Mouse (Mus musculus) myocyte (in vitro differentiated cells): ENCODE measurements around the gene Gsto1. TPM values are rescaled to one million over a fixed set of nuclear protein-coding genes. Genes with fewer than 3 reads are reported as not detected.

Source experiments
- H3K27me3 ChIP-seq: one replicate; pipeline ENCODE4 v1.6.1; 2011; ENCODE audit not compliant: control insufficient read depth, insufficient read depth, insufficient read length
- H3K36me3 ChIP-seq: one replicate; pipeline ENCODE4 v1.6.1; 2011; ENCODE audit not compliant: control insufficient read depth, insufficient read depth
- H3K4me2 ChIP-seq: one replicate; pipeline ENCODE4 v1.6.1; 2011; ENCODE audit warnings: low read depth, control low read depth
- H3K4me3 ChIP-seq: one replicate; pipeline ENCODE4 v1.5.1; 2011; ENCODE audit warnings: mild to moderate bottlenecking, control low read depth, moderate library complexity
- H3K79me2 ChIP-seq: one replicate; pipeline ENCODE4 v1.6.1; 2011; ENCODE audit not compliant: control insufficient read depth, insufficient read depth
- H3ac ChIP-seq: one replicate; pipeline ENCODE4 v1.6.1; 2011; ENCODE audit not compliant: control insufficient read depth, insufficient read length
- CEBPB ChIP-seq: IDR thresholded peaks from 2 replicates; pipeline ENCODE4 v1.6.1; 2011; ENCODE audit warnings: mild to moderate bottlenecking, moderate library complexity; ENCODE audit not compliant: poor library complexity, insufficient read depth, severe bottlenecking
- E2F4 ChIP-seq: IDR thresholded peaks from one replicate; pipeline ENCODE4 v1.6.1; 2011; ENCODE audit warnings: mild to moderate bottlenecking, control low read depth, moderate library complexity; ENCODE audit not compliant: insufficient read depth
- MAX ChIP-seq: IDR thresholded peaks from one replicate; pipeline ENCODE4 v1.6.1; 2011; ENCODE audit warnings: low read depth, mild to moderate bottlenecking, control low read depth
- MYOD1 ChIP-seq, 3 experiments: IDR thresholded peaks; one replicate each; pipeline ENCODE4 v1.6.1; 2011; ENCODE audit warnings: control low read depth in 2 of 3, low read depth in 2 of 3, mild to moderate bottlenecking in 2 of 3, moderate library complexity in 1 of 3; ENCODE audit not compliant: insufficient read length in 2 of 3, control insufficient read depth in 1 of 3
- MYOG ChIP-seq, 3 experiments: IDR thresholded peaks; one replicate each; pipeline ENCODE4 v1.6.1; 2011; ENCODE audit warnings: control low read depth in 2 of 3, low read depth in 2 of 3, mild to moderate bottlenecking in 2 of 3; ENCODE audit not compliant: insufficient read length in 2 of 3, control insufficient read depth in 1 of 3, insufficient read depth in 1 of 3
- POLR2A ChIP-seq: IDR thresholded peaks from one replicate; pipeline ENCODE4 v1.6.1; 2011; ENCODE audit warnings: low read depth, mild to moderate bottlenecking, control low read depth, moderate library complexity; ENCODE audit not compliant: insufficient read length
- POLR2AphosphoS2 ChIP-seq: IDR thresholded peaks from one replicate; pipeline ENCODE4 v1.6.1; 2011; ENCODE audit warnings: low read depth, control low read depth; ENCODE audit not compliant: insufficient read length
- REST ChIP-seq: IDR thresholded peaks from one replicate; pipeline ENCODE4 v1.6.1; 2011; ENCODE audit warnings: mild to moderate bottlenecking, control low read depth, moderate library complexity; ENCODE audit not compliant: insufficient read depth, insufficient read length
- SRF ChIP-seq: IDR thresholded peaks from one replicate; pipeline ENCODE4 v1.6.1; 2011; ENCODE audit warnings: low read depth; ENCODE audit not compliant: control insufficient read depth, insufficient read length
- TCF12 ChIP-seq: IDR thresholded peaks from one replicate; pipeline ENCODE4 v1.6.1; 2011; ENCODE audit warnings: mild to moderate bottlenecking, control low read depth; ENCODE audit not compliant: poor library complexity, insufficient read depth, severe bottlenecking
- TCF3 ChIP-seq: IDR thresholded peaks from one replicate; pipeline ENCODE4 v1.6.1; 2011; ENCODE audit warnings: low read depth, control low read depth; ENCODE audit not compliant: insufficient read length
- USF1 ChIP-seq: IDR thresholded peaks from one replicate; pipeline ENCODE4 v1.6.1; 2011; ENCODE audit warnings: low read depth, mild to moderate bottlenecking, control low read depth, moderate library complexity
- polyA plus RNA-seq: library from polyadenylated mRNA; unstranded; fragments of >200 nt; fragmentation: generic; extraction: Trizol; gene quantifications from one replicate; pipeline ENCODE4 v1.2.1, GENCODE M21; 2012; ENCODE audit warnings: missing spikeins

Gene Gsto1
- polyA plus RNA-seq, 1 experiment, result 232 TPM

GRCm38 (mm10) chr19:47821494-47821872, 33.3 kb upstream of the Gsto1 start:
- no peak overlapping the region for H3K4me3 ChIP-seq
- no peaks in the 10 kb centered on the region for H3K36me3 ChIP-seq
- H3K27me3 ChIP-seq, result no peaks in the 10 kb centered on the region
- peak overlapping the region; percentile 46 for H3K4me2 ChIP-seq
- H3K79me2 ChIP-seq, result no peaks in the 10 kb centered on the region
- no peak overlapping the region for H3ac ChIP-seq
- TF ChIP-seq USF1 (no peak), E2F4 (no peak), SRF (no peak), MYOD1 (IDR thresholded peaks at IDR 0.05; ENCODE audit: control insufficient read depth in 1 of 3, insufficient read length in 2 of 3, low read depth in 2 of 3) (no peak), REST (no peak), TCF12 (no peak)

- TF ChIP-seq TCF3 (no peak), USF1 (no peak), MYOD1 (IDR thresholded peaks at IDR 0.05; ENCODE audit: control insufficient read depth in 1 of 3, insufficient read length in 2 of 3, low read depth in 2 of 3) (no peak), MAX (no peak), MYOG (IDR thresholded peaks at IDR 0.05; ENCODE audit: control insufficient read depth in 1 of 3, insufficient read depth in 1 of 3, insufficient read length in 2 of 3, low read depth in 2 of 3) (no peak), POLR2AphosphoS2 (no peak), REST (no peak), CEBPB (no peak), TCF12 (no peak), POLR2A (no peak), E2F4 (no peak), SRF (no peak)
- no peaks in the 10 kb centered on the region for H3K27me3 ChIP-seq
- H3ac ChIP-seq, result no peak overlapping the region
- no peak overlapping the region for H3K4me3 ChIP-seq
- H3K4me2 ChIP-seq, result no peak overlapping the region
- no peaks in the 10 kb centered on the region for H3K36me3 ChIP-seq
- no peaks in the 10 kb centered on the region for H3K79me2 ChIP-seq
Measured at GRCm38 (mm10) chr19:47822143-47822796, 32.5 kb upstream of the Gsto1 start.

- H3K4me3 ChIP-seq, result no peak overlapping the region
- H3K4me2 ChIP-seq, result no peak overlapping the region
- H3K36me3 ChIP-seq, result no peaks in the 10 kb centered on the region
- no peak overlapping the region for H3ac ChIP-seq
- H3K27me3 ChIP-seq, result no peaks in the 10 kb centered on the region
- no peaks in the 10 kb centered on the region for H3K79me2 ChIP-seq
- no peak for TF ChIP-seq MYOG (IDR thresholded peaks at IDR 0.05; ENCODE audit: control insufficient read depth in 1 of 3, insufficient read depth in 1 of 3, insufficient read length in 2 of 3, low read depth in 2 of 3)
- TF ChIP-seq REST, result no peak
- TF ChIP-seq USF1, result peak; percentile 50
- TF ChIP-seq TCF12, result no peak
- no peak for TF ChIP-seq POLR2AphosphoS2
- no peak for TF ChIP-seq TCF3
Measured at GRCm38 (mm10) chr19:47824026-47824425, 30.7 kb upstream of the Gsto1 start.

GRCm38 (mm10) chr19:47829913-47830450, 24.8 kb upstream of the Gsto1 start:
- TF ChIP-seq MAX (no peak), E2F4 (no peak), CEBPB (no peak), MYOD1 (IDR thresholded peaks at IDR 0.05; ENCODE audit: control insufficient read depth in 1 of 3, insufficient read length in 2 of 3, low read depth in 2 of 3) (no peak), SRF (no peak), POLR2A (no peak), TCF12 (no peak), REST (no peak), USF1 (no peak), MYOG (IDR thresholded peaks at IDR 0.05; ENCODE audit: control insufficient read depth in 1 of 3, insufficient read depth in 1 of 3, insufficient read length in 2 of 3, low read depth in 2 of 3) (no peak), POLR2AphosphoS2 (no peak), TCF3 (no peak)
- Histone ChIP-seq H3K4me2 (no peak overlapping the region), H3K36me3 (no peaks in the 10 kb centered on the region), H3ac (no peak overlapping the region), H3K4me3 (no peak overlapping the region), H3K79me2 (no peaks in the 10 kb centered on the region), H3K27me3 (no peaks in the 10 kb centered on the region)

- H3K4me2 ChIP-seq, result no peak overlapping the region
Measured at GRCm38 (mm10) chr19:47831111-47831510, 23.7 kb upstream of the Gsto1 start.

More at GRCm38 (mm10) chr19:47831111-47831510, 23.7 kb upstream of the Gsto1 start:
- H3K4me3 ChIP-seq, result no peak overlapping the region
- H3ac ChIP-seq, result no peak overlapping the region
- no peaks in the 10 kb centered on the region for H3K79me2 ChIP-seq
- no peak for TF ChIP-seq POLR2AphosphoS2
- no peak for TF ChIP-seq TCF3
- no peak for TF ChIP-seq MYOG (IDR thresholded peaks at IDR 0.05; ENCODE audit: control insufficient read depth in 1 of 3, insufficient read depth in 1 of 3, insufficient read length in 2 of 3, low read depth in 2 of 3)
- TF ChIP-seq REST, result no peak
- no peak for TF ChIP-seq MYOD1 (IDR thresholded peaks at IDR 0.05; ENCODE audit: control insufficient read depth in 1 of 3, insufficient read length in 2 of 3, low read depth in 2 of 3)
- TF ChIP-seq POLR2A, result no peak
- no peak for TF ChIP-seq CEBPB
- TF ChIP-seq USF1, result no peak
- TF ChIP-seq E2F4, result no peak
- no peak for TF ChIP-seq SRF
- TF ChIP-seq MAX, result no peak
- H3K36me3 ChIP-seq, result no peaks in the 10 kb centered on the region
- H3K27me3 ChIP-seq, result no peaks in the 10 kb centered on the region
